Mouse (Mus musculus) stomach, embryonic 14.5 days (tissue): Measurements from ENCODE around the gene Unc5cl. TPM values are rescaled to one million over a fixed set of nuclear protein-coding genes. Genes with fewer than 3 reads are reported as not detected.
A peak's percentile ranks its signal among the peaks of the same experiment; 100 is the strongest.

Source experiments
- ATAC-seq: fragments of 200-750 bp; cut with Nextera tagmentation; 2 replicates; pipeline ENCODE4 v1.8.0; 2017; ENCODE audit warnings: low read depth, moderate TSS enrichment; ENCODE audit not compliant: insufficient number of reproducible peaks, insufficient read depth, low FRiP score
- H3K27ac ChIP-seq: fragments of 300-500 bp; sonication (generic); 2 replicates; pipeline ENCODE4 v1.5.1; 2014; ENCODE audit warnings: mild to moderate bottlenecking, low read length, moderate library complexity, mixed read lengths
- H3K27me3 ChIP-seq: fragments of 300-500 bp; sonication (generic); 2 replicates; pipeline ENCODE4 v1.6.1; 2014; ENCODE audit warnings: low read length, control low read depth, mixed read lengths; ENCODE audit not compliant: control insufficient read depth, insufficient read depth
- H3K36me3 ChIP-seq: fragments of 300-500 bp; sonication (generic); 2 replicates; pipeline ENCODE4 v1.6.1; 2014; ENCODE audit warnings: mild to moderate bottlenecking, control low read depth, low read length, moderate library complexity, mixed read lengths; ENCODE audit not compliant: control insufficient read depth, insufficient read depth
- H3K4me1 ChIP-seq: fragments of 300-500 bp; sonication (generic); 2 replicates; pipeline ENCODE4 v1.6.1; 2014; ENCODE audit warnings: low read length, control low read depth, mixed read lengths; ENCODE audit not compliant: control insufficient read depth, insufficient read depth
- H3K4me2 ChIP-seq: fragments of 300-500 bp; sonication (generic); replicated peaks from 2 replicates; pipeline ENCODE4 v1.6.1; 2014; ENCODE audit warnings: low read depth, low read length, control low read depth
- H3K4me3 ChIP-seq: fragments of 300-500 bp; sonication (generic); 2 replicates; pipeline ENCODE4 v1.5.1; 2014; ENCODE audit warnings: low read depth, low read length, control low read depth
- H3K9ac ChIP-seq: fragments of 300-500 bp; sonication (generic); replicated peaks from 2 replicates; pipeline ENCODE4 v1.6.1; 2014; ENCODE audit warnings: low read depth, mild to moderate bottlenecking, control low read depth, low read length, moderate library complexity, mixed read lengths
- H3K9me3 ChIP-seq: fragments of 300-500 bp; sonication (generic); 2 replicates; pipeline ENCODE4 v1.6.1; 2016; ENCODE audit warnings: low read depth, low read length, control low read depth; ENCODE audit not compliant: control insufficient read depth
- WGBS: fragments of 180-500 bp; shearing (Covaris S2); extraction: QIAGEN DNeasy Blood & Tissue Kit; methylation state at CpG from one replicate; pipeline ENCODE4 v1.1.7; 2014; 5-methylcytosine and 5-hydroxymethylcytosine counted together
- polyA plus RNA-seq: library from polyadenylated mRNA; unstranded; fragments of >200 nt; fragmentation: Nextera tagmentation; extraction: Ambion mirVana; gene quantifications from 2 replicates; pipeline ENCODE4 v1.2.1, GENCODE M21; 2014

The Unc5cl gene
- polyA plus RNA-seq, 1 experiment from 2014 or later, result 11.6 TPM

GRCm38 (mm10) chr17:48434479-48434878 is 20.2 kb upstream of the Unc5cl start:
- H3K9ac ChIP-seq, result no peak overlapping the region
- no peaks in the 10 kb centered on the region for H3K27me3 ChIP-seq
- WGBS, result 82% methylated on average over 5 of the region's 5 CpGs
- no peak for ATAC-seq
- no peak overlapping the region for H3K4me3 ChIP-seq
- peaks cover 29% of the 10 kb centered on the region for H3K4me1 ChIP-seq
- H3K4me2 ChIP-seq, result no peak overlapping the region
- no peaks in the 10 kb centered on the region for H3K36me3 ChIP-seq
- H3K27ac ChIP-seq, result no peak overlapping the region
- no peaks in the 10 kb centered on the region for H3K9me3 ChIP-seq

GRCm38 (mm10) chr17:48436487-48436886 is 18.2 kb upstream of the Unc5cl start:
- Histone ChIP-seq H3K4me3 (no peak overlapping the region), H3K4me1 (peaks cover 16% of the 10 kb centered on the region; the same call in 1 of the 2 replicates), H3K27me3 (no peaks in the 10 kb centered on the region), H3K9ac (no peak overlapping the region), H3K27ac (peak overlapping the region; percentile 15; the same call in 1 of the 2 replicates), H3K36me3 (no peaks in the 10 kb centered on the region), H3K9me3 (no peaks in the 10 kb centered on the region), H3K4me2 (no peak overlapping the region)
- no peak for ATAC-seq
- 62% methylated on average over 1 of the region's 1 CpGs for WGBS

GRCm38 (mm10) chr17:48437421-48437911 is 17.2 kb upstream of the Unc5cl start:
- Histone ChIP-seq H3K4me3 (no peak overlapping the region), H3K36me3 (no peaks in the 10 kb centered on the region), H3K9ac (no peak overlapping the region; the same call in 1 of the 2 replicates), H3K27me3 (no peaks in the 10 kb centered on the region), H3K4me1 (peaks cover 12% of the 10 kb centered on the region; the same call in 1 of the 2 replicates), H3K4me2 (no peak overlapping the region), H3K9me3 (no peaks in the 10 kb centered on the region), H3K27ac (no peak overlapping the region; the same call in 1 of the 2 replicates)
- ATAC-seq, result no peak; the same call in 1 of the 2 replicates
- 31% methylated on average over 7 of the region's 7 CpGs for WGBS

- no peaks in the 10 kb centered on the region for H3K4me1 ChIP-seq
- no peaks in the 10 kb centered on the region for H3K27me3 ChIP-seq
- no peak for ATAC-seq
- no peak overlapping the region for H3K27ac ChIP-seq
- no peak overlapping the region for H3K9ac ChIP-seq
- WGBS, result 67% methylated on average over 7 of the region's 7 CpGs
- H3K36me3 ChIP-seq, result no peaks in the 10 kb centered on the region
- H3K4me2 ChIP-seq, result no peak overlapping the region
- H3K9me3 ChIP-seq, result no peaks in the 10 kb centered on the region
- no peak overlapping the region for H3K4me3 ChIP-seq
Observed at GRCm38 (mm10) chr17:48442745-48443457, 11.8 kb upstream of the Unc5cl start.

- ATAC-seq, result no peak
- Histone ChIP-seq H3K36me3 (no peaks in the 10 kb centered on the region), H3K4me2 (no peak overlapping the region), H3K9me3 (no peaks in the 10 kb centered on the region), H3K27ac (no peak overlapping the region), H3K27me3 (no peaks in the 10 kb centered on the region), H3K4me3 (no peak overlapping the region), H3K9ac (no peak overlapping the region), H3K4me1 (no peaks in the 10 kb centered on the region)
- WGBS, result 74% methylated on average over 16 of the region's 16 CpGs
Observed at GRCm38 (mm10) chr17:48443542-48444145, 11.1 kb upstream of the Unc5cl start.

GRCm38 (mm10) chr17:48447675-48448074 is 7.0 kb upstream of the Unc5cl start:
- Histone ChIP-seq H3K36me3 (no peaks in the 10 kb centered on the region), H3K27ac (no peak overlapping the region), H3K9me3 (no peaks in the 10 kb centered on the region), H3K4me1 (no peaks in the 10 kb centered on the region), H3K27me3 (no peaks in the 10 kb centered on the region), H3K4me2 (no peak overlapping the region), H3K4me3 (no peak overlapping the region), H3K9ac (no peak overlapping the region)
- no peak for ATAC-seq
- 73% methylated on average over 8 of the region's 8 CpGs for WGBS

GRCm38 (mm10) chr17:48450666-48451352 is 3.9 kb upstream of the Unc5cl start:
- Histone ChIP-seq H3K27ac (no peak overlapping the region), H3K9ac (no peak overlapping the region), H3K9me3 (no peaks in the 10 kb centered on the region), H3K4me1 (no peaks in the 10 kb centered on the region), H3K36me3 (no peaks in the 10 kb centered on the region), H3K4me3 (no peak overlapping the region), H3K4me2 (no peak overlapping the region), H3K27me3 (no peaks in the 10 kb centered on the region)
- 79% methylated on average over 13 of the region's 13 CpGs for WGBS
- ATAC-seq, result peak; percentile 73; the same call in 1 of the 2 replicates

GRCm38 (mm10) chr17:48451353-48451675 is 3.4 kb upstream of the Unc5cl start, which contains the start of gene Tspo2:
Gene Tspo2 (minus strand): TSS chr17:48451522.
- WGBS, result 45% methylated on average over 7 of the region's 7 CpGs
- no peak within 1 kb of the TSS for H3K27ac ChIP-seq
- peak; percentile 34; the same call in 1 of the 2 replicates for ATAC-seq

More at GRCm38 (mm10) chr17:48451353-48451675, 3.4 kb upstream of the Unc5cl start, which contains the start of gene Tspo2:
- Histone ChIP-seq H3K9me3 (no peaks in the 10 kb centered on the region), H3K4me2 (no peak within 1 kb of the TSS), H3K4me1 (no peaks in the 10 kb centered on the region), H3K4me3 (no peak within 1 kb of the TSS), H3K36me3 (no peaks in the 10 kb centered on the region), H3K27me3 (no peaks in the 10 kb centered on the region), H3K9ac (no peak within 1 kb of the TSS)
